Mouse (Mus musculus) urinary bladder, adult 18-20 months (tissue): ENCODE results near the gene Relch.
"Not testable (repeated sequence)": the region's sequence is repeated elsewhere in the genome, so short reads cannot be mapped to it uniquely, and the experiment has no call there.

Experiments
- DNase-seq, 2 experiments: peaks; one replicate each; pipeline ENCODE4 v3.0.0; 2022; ENCODE audit warnings: low spot score in 2 of 2, mixed read lengths in 2 of 2

The Relch gene

GRCm38 (mm10) chr1:105746444-105746843 lies 82.8 kb downstream of the Relch start:
- no peak for DNase-seq

GRCm38 (mm10) chr1:105746858-105747596 lies 83.4 kb downstream of the Relch start:
- no peak for DNase-seq

DNA sequence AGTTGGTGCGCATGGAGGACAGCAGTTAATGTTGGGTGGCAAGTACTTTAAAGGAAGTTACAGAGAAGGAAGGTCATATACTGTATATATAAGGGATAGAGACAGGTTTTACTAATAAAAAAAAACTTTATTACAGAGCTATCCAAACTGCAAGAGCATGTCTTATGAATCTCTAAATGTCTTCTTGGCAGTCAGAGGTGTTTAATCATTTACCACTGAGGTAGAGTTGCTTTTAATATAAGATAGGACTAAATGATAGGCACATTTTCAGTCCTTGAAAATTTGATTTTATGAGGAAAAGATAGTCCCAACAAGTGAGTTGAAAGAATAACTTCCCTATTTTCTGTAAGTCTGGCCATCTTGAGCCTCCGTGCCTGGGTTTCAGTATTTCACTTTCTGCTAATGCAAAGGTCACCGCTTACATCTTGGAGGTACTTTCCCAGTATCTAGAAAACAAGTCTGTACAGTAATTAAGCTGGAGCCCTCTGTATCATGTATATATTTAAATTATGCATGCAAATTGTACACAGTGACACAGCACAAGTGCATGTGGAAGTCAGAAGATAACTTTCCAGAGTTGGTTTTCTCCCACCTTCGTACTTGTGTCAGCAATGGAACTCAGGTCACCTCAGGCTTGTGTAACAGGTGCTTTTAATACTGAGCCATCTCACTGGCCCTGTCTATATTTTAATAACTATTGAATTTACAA lies 84.6 kb downstream of the Relch start:
- no peak for DNase-seq

GRCm38 (mm10) chr1:105752196-105752595 lies 88.5 kb downstream of the Relch start:
- DNase-seq = no peak

- DNase-seq = no peak
Observed at GRCm38 (mm10) chr1:105752944-105753343, 89.3 kb downstream of the Relch start.

DNA sequence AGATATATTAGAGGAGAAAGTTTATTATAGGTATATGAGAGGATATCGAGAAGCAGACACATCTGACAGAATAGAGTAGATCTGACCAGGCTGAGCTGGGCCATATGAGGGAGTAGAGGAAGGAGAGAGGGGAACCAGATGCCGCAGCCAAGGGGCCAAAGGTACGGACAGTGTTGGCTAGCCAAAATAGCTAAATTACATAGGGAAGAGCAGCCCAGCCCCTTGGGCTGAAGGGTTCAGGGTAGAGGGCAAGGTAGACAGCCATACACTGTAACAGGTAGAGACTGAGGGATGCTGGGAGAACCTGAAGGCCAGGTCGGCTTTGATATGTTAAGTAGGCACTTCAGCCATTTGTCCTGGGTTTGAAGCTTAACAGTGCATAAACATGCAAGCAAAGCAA lies 95.1 kb downstream of the Relch start:
- no peak for DNase-seq

GRCm38 (mm10) chr1:105759422-105760165 lies 95.9 kb downstream of the Relch start:
- no peak for DNase-seq

DNA sequence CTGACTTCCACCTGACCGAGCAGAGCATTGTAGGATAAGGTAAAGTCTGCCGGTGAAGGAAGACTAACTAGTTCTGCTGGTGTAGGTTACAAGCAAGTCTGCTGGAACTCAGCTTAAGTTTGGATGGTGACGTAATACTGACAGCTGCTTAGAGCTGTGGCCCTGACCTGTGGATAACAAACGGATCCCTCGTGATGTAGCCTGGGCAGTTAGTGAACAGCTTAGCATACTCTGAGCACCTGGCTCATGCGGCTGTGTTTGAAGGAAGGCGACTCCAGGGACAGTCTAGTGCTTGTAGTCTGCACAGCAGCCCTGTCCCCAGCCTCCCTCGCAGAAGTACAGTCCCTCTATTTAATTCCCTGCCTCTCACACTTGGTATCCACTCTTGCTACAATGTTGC lies 101.9 kb downstream of the Relch start:
- no peak for DNase-seq

GRCm38 (mm10) chr1:105766099-105766498 lies 102.4 kb downstream of the Relch start:
- DNase-seq = not testable (repeated sequence)

- no peak for DNase-seq
Observed at GRCm38 (mm10) chr1:105768397-105768796, 104.7 kb downstream of the Relch start.

GRCm38 (mm10) chr1:105770685-105771084 lies 107.0 kb downstream of the Relch start:
- no peak for DNase-seq

DNA sequence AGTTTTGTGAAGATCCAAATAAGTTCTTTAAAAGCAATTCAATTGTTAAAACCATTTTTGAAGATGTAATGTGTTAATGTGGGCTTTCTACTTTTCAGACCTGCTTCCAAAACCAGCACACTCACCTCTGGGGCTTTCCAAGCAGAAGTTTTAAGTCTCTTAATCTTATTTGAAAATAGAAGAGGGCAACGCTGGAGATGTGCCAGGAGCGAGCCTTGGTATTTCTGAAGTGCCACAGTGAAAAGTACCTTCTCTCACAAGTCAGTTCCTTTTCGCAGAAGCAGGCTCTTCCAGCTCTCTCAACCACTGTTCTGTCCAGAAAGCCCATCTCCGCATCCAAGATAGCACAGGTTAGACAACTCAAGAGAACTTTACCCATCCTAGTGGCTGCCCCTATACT lies 112.8 kb downstream of the Relch start:
- no peak for DNase-seq

GRCm38 (mm10) chr1:105780079-105780456 lies 116.4 kb downstream of the Relch start:
- no peak for DNase-seq

DNA sequence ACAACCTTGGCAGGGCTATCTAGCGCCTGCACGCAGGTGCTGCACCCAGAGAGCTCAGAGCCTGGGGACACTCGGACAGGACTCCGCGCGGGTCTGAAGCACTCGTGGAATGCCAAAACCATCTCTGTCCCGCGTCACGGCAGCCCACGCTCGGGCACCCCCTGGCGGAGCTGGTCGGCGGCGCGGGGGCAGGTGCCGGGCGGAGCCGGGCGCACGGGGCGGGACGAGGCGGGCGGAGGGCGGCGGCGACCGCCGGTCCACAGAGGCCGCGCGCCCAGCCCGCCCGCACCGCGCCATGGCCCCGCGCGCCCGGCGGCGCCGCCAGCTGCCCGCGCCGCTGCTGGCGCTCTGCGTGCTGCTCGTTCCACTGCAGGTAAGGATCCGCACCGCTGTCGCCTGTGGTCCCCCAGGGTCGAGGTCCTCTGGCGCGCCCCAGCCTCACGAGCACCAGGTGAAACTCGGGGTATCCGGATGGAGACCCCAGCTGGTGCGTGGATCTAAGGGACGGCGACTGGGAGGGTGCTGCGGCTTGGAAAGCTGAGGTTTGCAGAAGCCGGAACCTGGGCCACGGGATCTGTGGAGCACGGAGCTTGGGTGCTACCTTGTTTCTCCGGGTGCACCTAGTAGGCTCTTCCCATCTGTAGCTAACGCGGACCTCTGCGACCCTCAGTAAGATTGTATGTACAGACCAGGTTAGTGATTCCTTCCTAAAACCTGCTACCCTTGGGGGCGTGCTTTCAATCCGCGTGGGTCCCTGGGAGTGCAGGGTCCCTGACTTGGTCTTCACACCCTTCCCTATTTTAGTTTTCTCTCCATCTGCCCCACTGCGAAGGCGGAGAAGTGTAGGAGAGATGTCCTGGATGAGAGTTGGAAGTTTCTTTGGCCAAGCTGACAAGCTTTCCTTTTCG lies 117.0 kb downstream of the Relch start, which contains the start of gene Tnfrsf11a:
TSS of gene Tnfrsf11a (plus strand) at position 262 of the 908 bp plus-strand sequence.
- peak; percentile 59 to 69 for DNase-seq

GRCm38 (mm10) chr1:105781391-105782146 lies 117.9 kb downstream of the Relch start:
- DNase-seq = no peak

- DNase-seq = no peak
Observed at GRCm38 (mm10) chr1:105784257-105785016, 120.8 kb downstream of the Relch start.

- DNase-seq = no peak
Observed at GRCm38 (mm10) chr1:105785146-105785545, 121.5 kb downstream of the Relch start.

- DNase-seq = no peak
Observed at GRCm38 (mm10) chr1:105786731-105787357, 123.2 kb downstream of the Relch start.

DNA sequence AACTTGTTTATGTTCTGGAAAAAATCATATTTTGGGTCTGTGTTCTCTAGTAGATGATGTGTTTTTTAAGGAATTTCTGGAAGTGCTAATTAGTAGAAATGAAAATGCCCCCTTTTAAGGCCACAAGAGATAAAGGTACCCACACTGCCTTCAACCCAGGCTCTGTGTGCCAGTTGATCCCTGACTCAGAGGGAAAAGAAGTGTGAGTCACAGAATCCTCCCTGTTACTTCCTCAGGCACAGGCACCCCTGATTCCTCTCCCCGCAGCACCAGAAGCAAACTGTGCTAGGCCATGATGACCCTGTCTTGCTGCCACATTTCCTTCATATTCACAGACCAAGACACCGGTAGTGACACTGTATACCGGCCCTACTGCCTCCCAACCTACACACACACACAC lies 126.4 kb downstream of the Relch start:
- no peak for DNase-seq
